Mouse (Mus musculus): Measurements from ENCODE around the gene Nmnat2.

DNA sequence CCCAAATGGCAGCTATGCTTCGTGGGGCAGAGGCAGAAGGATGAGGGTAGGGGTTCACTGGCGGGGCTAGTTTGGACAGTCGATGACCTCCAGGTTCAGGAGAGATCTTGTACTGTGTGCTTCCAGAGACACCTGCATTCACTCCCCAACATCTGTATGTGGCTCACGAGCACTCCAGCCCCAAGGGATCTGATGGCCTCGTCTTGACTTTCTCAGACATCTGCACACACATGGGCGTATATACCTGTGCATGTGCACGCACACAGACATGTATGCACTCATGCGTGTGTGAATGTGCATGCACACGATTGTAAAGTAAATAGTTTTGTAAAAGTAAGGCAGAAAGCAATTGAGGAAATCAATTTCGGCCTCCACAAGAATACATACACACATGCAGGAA, 117.9 kb downstream of the Nmnat2 start:
- TF ChIP-seq POLR2A (IDR thresholded peaks at IDR 0.05; ENCODE audit: control insufficient read depth, low read depth, low read length), result no peak
- TF ChIP-seq CTCF (IDR thresholded peaks at IDR 0.05; ENCODE audit: control insufficient read depth, insufficient read depth, insufficient replicate concordance, low read depth, low read length), result no peak

All from testis, adult 2 months (tissue).